Mouse (Mus musculus) myocyte (in vitro differentiated cells): Measurements from ENCODE around the gene Tdpoz4.
"Not testable (repeated sequence)": the region's sequence is repeated elsewhere in the genome, so short reads cannot be mapped to it uniquely, and the experiment has no call there.

Experiments
- CEBPB ChIP-seq: IDR thresholded peaks from 2 replicates; pipeline ENCODE4 v1.6.1; 2011; ENCODE audit warnings: mild to moderate bottlenecking, moderate library complexity; ENCODE audit not compliant: poor library complexity, insufficient read depth, severe bottlenecking
- E2F4 ChIP-seq: IDR thresholded peaks from one replicate; pipeline ENCODE4 v1.6.1; 2011; ENCODE audit warnings: mild to moderate bottlenecking, control low read depth, moderate library complexity; ENCODE audit not compliant: insufficient read depth
- MAX ChIP-seq: IDR thresholded peaks from one replicate; pipeline ENCODE4 v1.6.1; 2011; ENCODE audit warnings: low read depth, mild to moderate bottlenecking, control low read depth
- MYOD1 ChIP-seq, 3 experiments: IDR thresholded peaks; one replicate each; pipeline ENCODE4 v1.6.1; 2011; ENCODE audit warnings: control low read depth in 2 of 3, low read depth in 2 of 3, mild to moderate bottlenecking in 2 of 3, moderate library complexity in 1 of 3; ENCODE audit not compliant: insufficient read length in 2 of 3, control insufficient read depth in 1 of 3
- MYOG ChIP-seq, 3 experiments: IDR thresholded peaks; one replicate each; pipeline ENCODE4 v1.6.1; 2011; ENCODE audit warnings: control low read depth in 2 of 3, low read depth in 2 of 3, mild to moderate bottlenecking in 2 of 3; ENCODE audit not compliant: insufficient read length in 2 of 3, control insufficient read depth in 1 of 3, insufficient read depth in 1 of 3
- POLR2A ChIP-seq: IDR thresholded peaks from one replicate; pipeline ENCODE4 v1.6.1; 2011; ENCODE audit warnings: low read depth, mild to moderate bottlenecking, control low read depth, moderate library complexity; ENCODE audit not compliant: insufficient read length
- POLR2AphosphoS2 ChIP-seq: IDR thresholded peaks from one replicate; pipeline ENCODE4 v1.6.1; 2011; ENCODE audit warnings: low read depth, control low read depth; ENCODE audit not compliant: insufficient read length
- REST ChIP-seq: IDR thresholded peaks from one replicate; pipeline ENCODE4 v1.6.1; 2011; ENCODE audit warnings: mild to moderate bottlenecking, control low read depth, moderate library complexity; ENCODE audit not compliant: insufficient read depth, insufficient read length
- TCF12 ChIP-seq: IDR thresholded peaks from one replicate; pipeline ENCODE4 v1.6.1; 2011; ENCODE audit warnings: mild to moderate bottlenecking, control low read depth; ENCODE audit not compliant: poor library complexity, insufficient read depth, severe bottlenecking
- TCF3 ChIP-seq: IDR thresholded peaks from one replicate; pipeline ENCODE4 v1.6.1; 2011; ENCODE audit warnings: low read depth, control low read depth; ENCODE audit not compliant: insufficient read length
- USF1 ChIP-seq: IDR thresholded peaks from one replicate; pipeline ENCODE4 v1.6.1; 2011; ENCODE audit warnings: low read depth, mild to moderate bottlenecking, control low read depth, moderate library complexity

GRCm38 (mm10) chr3:93772700-93773099 lies 23.5 kb upstream of the Tdpoz4 start, which contains the start of gene Gm5773:
- TF ChIP-seq POLR2A; TCF12; MYOG (IDR thresholded peaks at IDR 0.05; ENCODE audit: control insufficient read depth in 1 of 3, insufficient read depth in 1 of 3, insufficient read length in 2 of 3, low read depth in 2 of 3); TCF3; USF1; POLR2AphosphoS2; MAX; E2F4; CEBPB; MYOD1 (IDR thresholded peaks at IDR 0.05; ENCODE audit: control insufficient read depth in 1 of 3, insufficient read length in 2 of 3, low read depth in 2 of 3); REST: not testable (repeated sequence)
